Mouse (Mus musculus) layer of hippocampus, postnatal 36 days (tissue): ENCODE measurements around the gene Trim2. TPM values are rescaled to one million over a fixed set of nuclear protein-coding genes. Genes with fewer than 3 reads are reported as not detected.

Source experiments
- DNase-seq, 2 experiments: peaks; one replicate each; pipeline ENCODE4 v3.0.0; 2022
- total RNA-seq, 2 experiments: library from RNA; stranded (reverse); gene quantifications; 2 replicates each; pipeline ENCODE4 v1.2.3; 2021

Gene Trim2
- total RNA-seq, 2 experiments from 2014 or later: 410 to 433 TPM

- DNase-seq: no peak
Observed at GRCm38 (mm10) chr3:84131369-84131768, 175.3 kb downstream of the Trim2 start.

GRCm38 (mm10) chr3:84130776-84131175, 175.9 kb downstream of the Trim2 start:
- no peak for DNase-seq

GRCm38 (mm10) chr3:84128871-84129870, 177.5 kb downstream of the Trim2 start:
- DNase-seq: no peak

GRCm38 (mm10) chr3:84127431-84127830, 179.2 kb downstream of the Trim2 start:
- no peak for DNase-seq

GRCm38 (mm10) chr3:84126721-84127120, 180.0 kb downstream of the Trim2 start:
- no peak for DNase-seq

GRCm38 (mm10) chr3:84125704-84126289, 180.9 kb downstream of the Trim2 start:
- DNase-seq: no peak

- DNase-seq: no peak
Observed at GRCm38 (mm10) chr3:84123461-84123860, 183.2 kb downstream of the Trim2 start.

GRCm38 (mm10) chr3:84118718-84119117, 188.0 kb downstream of the Trim2 start:
- no peak for DNase-seq

GRCm38 (mm10) chr3:84118178-84118577, 188.5 kb downstream of the Trim2 start:
- DNase-seq: no peak

Other genes with a start within 250 kb of the Trim2 start
- gene Mnd1, start 151.1 kb downstream of the Trim2 start, total RNA-seq: 1 to 10 TPM; 2.3 to 3.1 TPM
- not detected for gene Gm6525, start 132.8 kb downstream of the Trim2 start, total RNA-seq
- gene Fhdc1, start 173.6 kb upstream of the Trim2 start, total RNA-seq: 1 to 10 TPM; 2.4 to 2.8 TPM